Mouse (Mus musculus) brown adipose tissue, adult 24 weeks (tissue): ENCODE measurements around the gene Mob1b. TPM values are rescaled to one million over a fixed set of nuclear protein-coding genes. Genes with fewer than 3 reads are reported as not detected.

Experiments used
- H3K27ac ChIP-seq: fragments of 200-500 bp; replicated peaks from 2 replicates; pipeline ENCODE4 v1.5.1; 2012; ENCODE audit warnings: low read depth, mild to moderate bottlenecking, low read length
- H3K4me1 ChIP-seq: fragments of 200-500 bp; 2 replicates; pipeline ENCODE4 v1.6.1; 2012; ENCODE audit warnings: low read length, mixed read lengths; ENCODE audit not compliant: control insufficient read depth, insufficient read depth, insufficient read length
- H3K4me3 ChIP-seq: fragments of 200-500 bp; 2 replicates; pipeline ENCODE4 v1.5.1; 2012; ENCODE audit warnings: low read depth, mild to moderate bottlenecking, low read length, moderate library complexity; ENCODE audit not compliant: insufficient read depth
- polyA plus RNA-seq: library from polyadenylated mRNA; stranded (reverse); fragments of >200 nt; gene quantifications from 2 replicates; pipeline ENCODE4 v1.2.4, GENCODE M21; 2012; ENCODE audit not compliant: missing spikeins, insufficient read depth, insufficient read length

The Mob1b gene
- 13.9 and 26.0 TPM in 2 replicates for polyA plus RNA-seq

GRCm38 (mm10) chr5:88720116-88721002 is at the start of gene Mob1b:
Mob1b (plus strand) TSS chr5:88720855.
- H3K27ac ChIP-seq: peak within 1 kb of the TSS; percentile 88
- H3K4me3 ChIP-seq: peak within 1 kb of the TSS; percentile 77
- peaks cover 9% of the 10 kb centered on the region; the same call in 1 of the 2 replicates for H3K4me1 ChIP-seq

- no peaks in the 10 kb centered on the region for H3K4me1 ChIP-seq
- peak overlapping the region; percentile 59; the same call in 1 of the 2 replicates for H3K27ac ChIP-seq
- peak overlapping the region; percentile 79 for H3K4me3 ChIP-seq
These were observed 45.8 kb upstream of the Mob1b start for GRCm38 (mm10) chr5:88674703-88675442.

- H3K4me1 ChIP-seq: no peaks in the 10 kb centered on the region
- peak within 1 kb of the TSS; percentile 59 for H3K27ac ChIP-seq
- peak within 1 kb of the TSS; percentile 79 for H3K4me3 ChIP-seq
These were observed 44.9 kb upstream of the Mob1b start, which contains the start of gene Grsf1 for GRCm38 (mm10) chr5:88675443-88676387. Grsf1 (minus strand) TSS chr5:88676171.

GRCm38 (mm10) chr5:88678929-88679328 is 41.7 kb upstream of the Mob1b start:
- no peaks in the 10 kb centered on the region for H3K4me1 ChIP-seq
- no peak overlapping the region for H3K4me3 ChIP-seq

GRCm38 (mm10) chr5:88679341-88679740 is 41.3 kb upstream of the Mob1b start:
- H3K4me3 ChIP-seq: no peak overlapping the region
- H3K4me1 ChIP-seq: no peaks in the 10 kb centered on the region
- no peak overlapping the region for H3K27ac ChIP-seq

More at GRCm38 (mm10) chr5:88678929-88679328, 41.7 kb upstream of the Mob1b start:
- H3K27ac ChIP-seq: no peak overlapping the region

GRCm38 (mm10) chr5:88680567-88680966 is 40.1 kb upstream of the Mob1b start:
- H3K27ac ChIP-seq: no peak overlapping the region
- no peak overlapping the region for H3K4me3 ChIP-seq
- H3K4me1 ChIP-seq: no peaks in the 10 kb centered on the region

GRCm38 (mm10) chr5:88683706-88684105 is 36.9 kb upstream of the Mob1b start:
- no peaks in the 10 kb centered on the region for H3K4me1 ChIP-seq
- H3K27ac ChIP-seq: no peak overlapping the region

GRCm38 (mm10) chr5:88684226-88684625 is 36.4 kb upstream of the Mob1b start:
- Histone ChIP-seq H3K4me3 (no peak overlapping the region), H3K4me1 (no peaks in the 10 kb centered on the region), H3K27ac (no peak overlapping the region)

More at GRCm38 (mm10) chr5:88683706-88684105, 36.9 kb upstream of the Mob1b start:
- no peak overlapping the region for H3K4me3 ChIP-seq

- H3K4me1 ChIP-seq: no peaks in the 10 kb centered on the region
- H3K4me3 ChIP-seq: no peak overlapping the region
These were observed 35.3 kb upstream of the Mob1b start for GRCm38 (mm10) chr5:88685306-88685705.

GRCm38 (mm10) chr5:88685745-88686299 is 34.8 kb upstream of the Mob1b start:
- Histone ChIP-seq H3K27ac (no peak overlapping the region), H3K4me3 (no peak overlapping the region), H3K4me1 (no peaks in the 10 kb centered on the region)

More at GRCm38 (mm10) chr5:88685306-88685705, 35.3 kb upstream of the Mob1b start:
- no peak overlapping the region for H3K27ac ChIP-seq

GRCm38 (mm10) chr5:88687996-88688406 is 32.7 kb upstream of the Mob1b start:
- Histone ChIP-seq H3K4me1 (no peaks in the 10 kb centered on the region), H3K4me3 (no peak overlapping the region), H3K27ac (no peak overlapping the region)

GRCm38 (mm10) chr5:88688583-88689187 is 32.0 kb upstream of the Mob1b start:
- Histone ChIP-seq H3K4me3 (no peak overlapping the region), H3K27ac (no peak overlapping the region), H3K4me1 (no peaks in the 10 kb centered on the region)

GRCm38 (mm10) chr5:88689279-88689938 is 31.2 kb upstream of the Mob1b start:
- no peaks in the 10 kb centered on the region for H3K4me1 ChIP-seq
- H3K4me3 ChIP-seq: no peak overlapping the region
- H3K27ac ChIP-seq: no peak overlapping the region
